Comparison of ENCODE assay signal across 8 mouse cellular contexts in the genomic region with DNA sequence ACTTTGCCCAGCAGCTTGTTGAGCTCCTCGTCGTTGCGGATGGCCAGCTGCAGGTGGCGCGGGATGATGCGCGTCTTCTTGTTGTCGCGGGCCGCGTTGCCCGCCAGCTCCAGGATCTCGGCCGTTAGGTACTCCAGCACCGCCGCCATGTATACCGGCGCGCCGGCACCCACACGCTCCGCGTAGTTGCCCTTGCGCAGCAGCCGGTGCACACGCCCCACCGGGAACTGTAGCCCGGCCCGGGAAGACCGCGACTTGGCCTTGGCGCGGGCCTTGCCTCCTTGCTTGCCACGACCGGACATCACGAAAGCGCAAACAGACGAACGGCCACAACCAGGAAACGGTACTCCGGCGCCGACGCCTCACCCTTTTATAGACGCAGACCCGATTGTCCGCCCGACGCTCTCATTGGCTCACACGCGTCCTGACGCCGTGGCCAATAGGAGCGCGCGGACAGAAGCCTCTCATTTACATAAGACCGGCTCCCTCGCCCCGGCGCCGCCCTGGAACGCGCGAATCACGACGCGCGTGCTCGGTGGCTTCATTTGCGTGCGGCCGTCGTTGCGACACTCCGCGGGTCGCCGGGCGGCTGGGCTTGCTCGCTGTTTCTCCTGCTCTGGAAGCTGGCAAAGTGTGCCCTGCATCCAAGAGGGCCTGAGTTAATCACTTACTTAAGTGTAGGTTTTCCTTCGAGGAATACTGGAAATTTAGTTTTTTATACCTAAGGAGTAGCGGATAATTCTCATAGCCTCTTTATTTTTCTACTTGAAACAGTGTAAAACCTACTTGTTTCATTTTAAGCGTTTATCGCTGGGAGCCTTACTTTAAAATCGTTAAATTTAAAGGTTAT. TPM values are rescaled to one million over a fixed set of nuclear protein-coding genes. Genes with fewer than 3 reads are reported as not detected.
DNase-seq lines count a peak whose midpoint lies in the region; ATAC-seq and TF ChIP-seq lines count a peak whose summit lies in the region.
"Not testable (repeated sequence)": the region's sequence is repeated elsewhere in the genome, so short reads cannot be mapped to it uniquely, and the experiment has no call there.

Hist2h2aa2 (minus strand) TSS at position 328 of the 850 bp plus-strand sequence.

- TF ChIP-seq CTCF in bone marrow, adult 2 months (IDR thresholded peaks at IDR 0.05; ENCODE audit: control insufficient read depth, insufficient read depth, low read length); kidney, postnatal 0 days (IDR thresholded peaks at IDR 0.05; ENCODE audit: low read depth); liver, adult 2 months (IDR thresholded peaks at IDR 0.05; ENCODE audit: low read depth, low read length): not testable (repeated sequence)

- peak within 1 kb of the TSS; percentile 95 for H3K27ac ChIP-seq in bone marrow, adult 2 months (ENCODE audit: control insufficient read depth, insufficient read depth, low read depth, low read length, poor library complexity)
- peak within 1 kb of the TSS; percentile 89 for H3K27ac ChIP-seq in heart, embryonic 12.5 days (ENCODE audit: poor library complexity, severe bottlenecking)
- H3K27ac ChIP-seq in kidney, postnatal 0 days = peak within 1 kb of the TSS; percentile 82
- H3K27ac ChIP-seq in liver, adult 2 months (replicated peaks; ENCODE audit: insufficient read depth, low read depth, low read length) = peak within 1 kb of the TSS; percentile 87

- H3K36me3 ChIP-seq in heart, embryonic 12.5 days; kidney, postnatal 0 days (ENCODE audit: insufficient read depth, low read length); liver, adult 2 months (ENCODE audit: control insufficient read depth, insufficient read depth, low read length); myocyte (ENCODE audit: control insufficient read depth, insufficient read depth); splenic B cell, adult 2 months (ENCODE audit: control insufficient read depth, insufficient read depth, low read length, poor library complexity, severe bottlenecking): not testable (repeated sequence)

- H3K4me3 ChIP-seq in bone marrow, adult 2 months (replicated peaks; ENCODE audit: control insufficient read depth, low read depth, low read length) = peak within 1 kb of the TSS; percentile 76
- peak within 1 kb of the TSS; percentile 46 for H3K4me3 ChIP-seq in heart, embryonic 12.5 days
- H3K4me3 ChIP-seq in kidney, postnatal 0 days (replicated peaks; ENCODE audit: low read depth, low read length) = 0 out of 2 replicates have a peak within 1 kb of the TSS, but pooled peaks have one; percentile 23
- peak within 1 kb of the TSS; percentile 83 for H3K4me3 ChIP-seq in liver, adult 2 months (ENCODE audit: insufficient read depth, low read depth, low read length)
- H3K4me3 ChIP-seq in myocyte = peak within 1 kb of the TSS; percentile 26

- TF ChIP-seq POLR2A in bone marrow, adult 2 months (IDR thresholded peaks at IDR 0.05; ENCODE audit: borderline replicate concordance, control insufficient read depth, low read depth, low read length) = peak; percentile 64
- TF ChIP-seq POLR2A in liver, adult 2 months (IDR thresholded peaks at IDR 0.05; ENCODE audit: extremely low read depth, insufficient read depth, low read length) = not testable (repeated sequence)
- TF ChIP-seq POLR2A in myocyte (IDR thresholded peaks at IDR 0.05; ENCODE audit: insufficient read length, low read depth) = peak; percentile 62

- not testable (repeated sequence) for H3K9me3 ChIP-seq in heart, embryonic 12.5 days (replicated peaks); kidney, postnatal 0 days (replicated peaks; ENCODE audit: low read length)

- H3K4me1 ChIP-seq in bone marrow, adult 2 months (ENCODE audit: control insufficient read depth, insufficient read depth, low read length) = not testable (repeated sequence)
- peaks cover 28% of the 10 kb centered on the region for H3K4me1 ChIP-seq in heart, embryonic 12.5 days (replicated peaks)
- H3K4me1 ChIP-seq in kidney, postnatal 0 days (replicated peaks; ENCODE audit: insufficient read depth, low read length) = peaks cover 19% of the 10 kb centered on the region
- H3K4me1 ChIP-seq in liver, adult 2 months (ENCODE audit: control insufficient read depth, insufficient read depth, low read length) = peaks cover 12% of the 10 kb centered on the region

- peak within 1 kb of the TSS; percentile 55 for H3K4me2 ChIP-seq in heart, embryonic 12.5 days
- H3K4me2 ChIP-seq in kidney, postnatal 0 days (ENCODE audit: low read length) = peak within 1 kb of the TSS; percentile 34
- H3K4me2 ChIP-seq in myocyte (ENCODE audit: low read depth) = peak within 1 kb of the TSS; percentile 69

- peak; percentile 53 for ATAC-seq in erythroid progenitor cell, adult 5-6 weeks (replicated peaks; ENCODE audit: low FRiP score, poor library complexity, severe bottlenecking)
- ATAC-seq in heart, embryonic 12.5 days (ENCODE audit: insufficient number of reproducible peaks, low FRiP score) = peak; percentile 89
- peak; percentile 84 for ATAC-seq in kidney, postnatal 0 days (replicated peaks; ENCODE audit: low FRiP score, low read depth)

- not testable (repeated sequence) for H3ac ChIP-seq in myocyte (ENCODE audit: control insufficient read depth, insufficient read length)

- H3K79me2 ChIP-seq in liver, adult 2 months (ENCODE audit: control insufficient read depth, insufficient read depth, low read length); myocyte (ENCODE audit: control insufficient read depth, insufficient read depth): not testable (repeated sequence)

- WGBS in bone marrow, adult 2 months = 2% methylated on average over 44 of the region's 85 CpGs
- 5% methylated on average over 22 of the region's 85 CpGs for WGBS in heart, embryonic 12.5 days
- WGBS in kidney, postnatal 0 days = 5% methylated on average over 27 of the region's 85 CpGs
- WGBS in liver, adult 2 months = 3% methylated on average over 42 of the region's 85 CpGs

- peak within 1 kb of the TSS; percentile 70 for H3K9ac ChIP-seq in heart, embryonic 12.5 days
- 0 out of 2 replicates have a peak within 1 kb of the TSS, but pooled peaks have one; percentile 47 for H3K9ac ChIP-seq in kidney, postnatal 0 days (ENCODE audit: low read depth, low read length)
- peak within 1 kb of the TSS; percentile 88 for H3K9ac ChIP-seq in liver, adult 2 months (ENCODE audit: low read depth, low read length)

- peak; percentile 89 for DNase-seq in 416B (ENCODE audit: low read depth)
- peak; percentile 85 for DNase-seq in kidney, postnatal 0 days (ENCODE audit: low spot score)
- peak; percentile 74 for DNase-seq in liver, adult 2 months (ENCODE audit: extremely low read depth, low read depth, low spot score)
- peak; percentile 69 for DNase-seq in splenic B cell, adult 2 months (ENCODE audit: low read depth, low spot score)

- not testable (repeated sequence) for H3K27me3 ChIP-seq in heart, embryonic 12.5 days (replicated peaks); kidney, postnatal 0 days (ENCODE audit: insufficient read depth, low read length); liver, adult 2 months (ENCODE audit: control insufficient read depth, insufficient read depth, low read length); myocyte (ENCODE audit: control insufficient read depth, insufficient read depth, insufficient read length); splenic B cell, adult 2 months (ENCODE audit: control insufficient read depth, insufficient read depth, low read length, poor library complexity, severe bottlenecking)

TF ChIP-seq in myocyte, 11 proteins besides CTCF, POLR2A, EP300 and RAD21:
- TF ChIP-seq POLR2AphosphoS2 (IDR thresholded peaks at IDR 0.05; ENCODE audit: insufficient read length, low read depth) (peak; percentile 67), CEBPB (IDR thresholded peaks at IDR 0.05; ENCODE audit: insufficient read depth, poor library complexity, severe bottlenecking) (0 out of 2 replicates have a peak, but pooled peaks have one; percentile 9)

RNA-seq across cellular contexts. Expression of gene Hist2h2aa2, which starts in this region (rescaled TPM):
- polyA plus RNA-seq in bone marrow, adult 2 months (2011; ENCODE audit: insufficient read depth, insufficient read length, low replicate concordance, missing spikeins) = 80.4 and 139 TPM in 2 replicates
- total RNA-seq in erythroid progenitor cell, adult 5-6 weeks (2015; ENCODE audit: low replicate concordance) = 454 and 530 TPM in 2 replicates
- 15,181 TPM in 1 of 2 replicates, not detected in the other for total RNA-seq in erythroid progenitor cell, adult 5-6 weeks (2017; ENCODE audit: low replicate concordance)
- 38.3 and 41.2 TPM in 2 replicates for polyA plus RNA-seq in heart, embryonic 12.5 days (2016; fragmentation: Nextera tagmentation; extraction: Ambion mirVana)
- polyA plus RNA-seq in kidney, postnatal 0 days (2015; fragmentation: Nextera tagmentation; extraction: Ambion mirVana) = 86.7 and 107 TPM in 2 replicates
- total RNA-seq in liver, adult 2 months (2014; rRNA removed) = 663 and 777 TPM in 2 replicates
- 385 and 570 TPM in 2 replicates for polyA plus RNA-seq in liver, adult 2 months (2012; rRNA removed)
- polyA plus RNA-seq in myocyte (2012; fragmentation: generic; extraction: Trizol) = 103 TPM

Comparison
In these comparisons a context has a peak if more than half of its experiments do, and no peak if none do; other contexts are left out.
1. Peak in every context shown above with its lines: DNase-seq, ATAC-seq, H3K4me3 ChIP-seq and H3K27ac ChIP-seq.
2. H3K4me3 ChIP-seq: peak in every context shown above with its lines; median percentile 83 in liver, adult 2 months; 76 in bone marrow, adult 2 months; 46 in heart, embryonic 12.5 days; 26 in myocyte; 23 in kidney, postnatal 0 days.